Mouse (Mus musculus): ENCODE results near the gene Rnf43.

Gene Rnf43

DNA sequence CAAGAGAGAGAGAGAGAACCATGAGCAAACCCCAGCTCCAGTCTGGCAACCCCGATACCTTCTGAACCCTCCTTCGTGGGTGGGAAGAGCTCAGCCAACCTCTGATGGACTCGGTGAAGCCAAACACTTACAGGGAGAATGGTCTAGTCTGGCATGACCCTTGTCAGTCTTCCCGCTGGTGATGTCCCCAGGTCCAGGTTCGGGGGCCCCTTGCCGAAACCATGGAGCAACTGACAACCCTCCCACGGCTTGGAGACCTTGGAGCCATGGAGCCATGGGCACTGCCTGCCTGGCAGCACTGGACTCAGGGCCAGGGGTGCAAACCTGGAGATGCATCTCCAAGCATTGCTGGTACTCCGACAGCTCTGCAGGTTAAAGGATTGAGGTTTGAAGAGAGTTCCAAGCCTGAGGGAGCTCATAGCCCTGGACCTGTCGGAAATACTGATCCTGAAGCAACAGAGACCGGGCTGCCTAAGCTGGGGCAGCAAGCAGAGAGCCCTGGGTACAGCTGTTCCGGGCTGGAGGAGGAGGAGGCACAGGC lies 98.7 kb downstream of the Rnf43 start:
- DNase-seq (ENCODE audit: low spot score), result no peak

DNA sequence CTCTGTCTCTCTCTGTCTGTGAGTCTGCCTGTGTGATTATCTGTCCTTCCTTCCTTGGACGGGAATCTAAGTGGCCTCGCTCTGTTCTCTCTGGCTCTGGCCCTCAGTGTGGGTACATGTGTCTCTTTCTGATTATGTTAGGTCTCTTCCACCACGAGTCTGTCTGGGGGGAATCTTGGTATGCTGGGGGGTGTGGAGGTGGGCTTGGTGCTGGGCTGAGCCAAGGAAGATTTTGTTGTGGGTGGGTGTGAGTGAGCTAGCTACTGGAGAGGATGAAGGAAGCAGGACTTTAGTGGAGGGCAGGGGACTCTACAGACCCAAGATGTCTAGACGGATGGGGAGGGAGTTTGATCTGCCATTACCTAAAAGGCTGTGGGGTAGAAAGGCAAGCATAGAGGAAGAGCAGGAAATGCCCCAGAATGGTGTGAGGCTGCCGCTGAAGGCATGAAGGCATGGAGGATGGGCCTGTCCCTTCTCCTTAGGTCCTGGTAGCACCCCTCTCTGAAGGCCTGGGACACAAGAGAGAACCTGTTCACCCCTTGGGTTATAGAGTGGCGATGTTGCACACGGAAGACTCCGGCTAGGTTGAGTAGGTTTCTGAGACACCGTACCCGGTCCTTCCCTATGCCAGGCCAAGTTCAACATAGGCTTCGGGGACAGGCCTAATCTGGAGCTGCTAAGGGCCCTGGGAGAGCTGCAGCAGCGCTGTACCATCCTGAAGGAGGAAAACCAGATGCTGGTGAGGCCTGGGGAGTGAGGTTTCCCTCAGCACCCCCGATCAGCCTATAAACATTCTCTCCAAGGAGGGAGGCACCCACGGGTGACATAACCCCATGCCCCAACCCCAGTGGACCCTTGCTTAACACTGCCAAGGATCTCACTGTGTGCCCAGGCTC lies 99.5 kb downstream of the Rnf43 start:
- no peak for DNase-seq (ENCODE audit: low spot score)

DNA sequence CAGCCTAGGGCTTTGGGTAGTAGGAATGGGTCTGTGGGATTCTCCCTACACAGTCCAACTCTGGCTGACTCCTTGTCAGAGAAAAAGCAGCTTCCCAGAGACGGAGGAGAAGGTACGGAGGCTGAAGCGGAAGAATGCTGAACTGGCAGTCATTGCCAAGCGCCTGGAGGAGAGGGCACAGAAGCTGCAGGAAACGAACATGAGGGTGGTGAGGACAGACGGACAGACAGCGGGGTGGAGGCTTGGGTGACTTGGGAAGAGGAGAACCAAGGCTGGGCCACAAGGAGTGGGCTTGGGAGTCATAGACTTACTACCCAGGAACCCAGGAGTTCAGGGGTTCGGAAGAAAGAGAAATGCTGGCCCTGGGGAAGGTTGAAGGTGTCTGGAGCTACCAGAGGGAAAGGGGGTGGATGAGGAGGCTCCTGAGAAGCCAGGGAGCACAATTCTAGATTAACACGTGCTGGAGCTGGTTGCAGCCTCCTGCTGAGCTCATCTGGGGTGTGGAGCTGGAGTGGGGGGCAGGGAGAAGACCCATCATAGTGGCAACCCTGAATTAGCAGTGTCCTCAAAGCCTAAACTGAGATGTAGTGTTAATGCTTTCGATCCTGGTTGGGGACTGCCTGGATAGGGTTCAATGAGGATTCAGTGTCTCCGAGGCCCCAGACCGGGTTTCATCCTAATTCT lies 100.3 kb downstream of the Rnf43 start:
- no peak for DNase-seq (ENCODE audit: low spot score)

DNA sequence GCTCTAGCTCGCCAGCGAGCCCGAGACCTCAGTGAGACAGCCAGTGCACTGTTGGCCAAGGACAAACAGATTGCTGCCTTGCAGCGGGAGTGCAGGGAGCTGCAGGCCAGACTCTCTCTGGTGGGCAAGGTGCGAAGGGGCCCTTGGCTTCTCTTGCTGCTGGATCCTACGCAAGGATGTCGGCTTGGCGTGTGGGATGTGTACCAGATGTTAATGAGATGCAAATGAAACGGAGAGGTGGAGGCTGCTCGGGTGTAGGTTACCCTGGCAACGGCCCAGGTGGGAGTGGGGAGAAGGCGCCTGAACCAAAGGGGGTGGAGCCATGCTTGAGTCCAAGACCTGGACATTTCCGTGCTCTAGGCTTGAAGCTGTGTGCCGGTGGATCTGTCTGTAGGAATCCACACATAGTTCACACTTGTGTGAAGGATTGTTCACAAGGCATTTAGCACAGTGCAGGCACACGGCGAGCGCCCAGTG lies 101.0 kb downstream of the Rnf43 start:
- DNase-seq (ENCODE audit: low spot score), result no peak

DNA sequence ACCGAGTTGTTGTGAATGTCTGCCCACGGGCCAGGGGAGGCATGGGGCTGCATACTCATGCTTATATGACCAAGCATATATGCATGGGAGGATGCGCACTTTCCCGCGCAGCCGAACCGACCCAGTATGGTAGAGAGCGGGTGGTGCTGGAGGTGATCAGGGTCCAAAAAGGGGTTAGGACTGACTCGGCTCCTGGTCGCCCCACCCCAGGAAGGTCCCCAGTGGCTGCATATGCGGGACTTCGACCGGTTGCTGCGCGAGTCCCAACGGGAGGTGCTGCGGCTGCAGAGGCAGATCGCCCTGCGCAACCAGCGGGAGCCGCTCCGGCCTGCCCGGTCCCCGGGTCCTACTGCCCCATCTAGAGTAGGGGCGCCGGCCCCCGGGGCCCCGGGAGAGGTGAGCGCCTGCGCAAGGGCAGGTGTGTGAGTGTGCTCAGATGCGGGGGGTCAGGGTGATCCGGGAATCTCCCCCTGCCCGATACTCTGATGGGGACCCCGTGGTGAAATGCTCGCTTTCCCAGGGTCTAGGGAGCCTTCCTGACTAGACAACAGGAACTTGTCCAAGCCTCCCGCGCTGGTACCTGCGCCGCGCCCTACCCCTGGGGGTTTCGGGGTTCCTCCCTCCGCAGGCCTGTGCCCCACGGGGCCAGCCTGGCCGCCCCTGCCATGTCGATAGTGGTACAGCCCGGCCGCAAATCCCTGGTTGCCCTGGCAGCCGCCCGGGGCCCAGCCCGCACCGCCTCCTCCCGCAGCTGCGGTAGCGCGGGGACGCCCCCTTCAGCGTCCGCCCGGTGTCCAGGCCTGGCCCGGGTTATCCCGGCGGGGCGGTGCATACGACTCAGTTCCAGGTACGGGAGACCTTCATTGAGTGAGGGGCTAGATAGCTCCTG lies 101.7 kb downstream of the Rnf43 start:
- DNase-seq (ENCODE audit: low spot score), result no peak

DNA sequence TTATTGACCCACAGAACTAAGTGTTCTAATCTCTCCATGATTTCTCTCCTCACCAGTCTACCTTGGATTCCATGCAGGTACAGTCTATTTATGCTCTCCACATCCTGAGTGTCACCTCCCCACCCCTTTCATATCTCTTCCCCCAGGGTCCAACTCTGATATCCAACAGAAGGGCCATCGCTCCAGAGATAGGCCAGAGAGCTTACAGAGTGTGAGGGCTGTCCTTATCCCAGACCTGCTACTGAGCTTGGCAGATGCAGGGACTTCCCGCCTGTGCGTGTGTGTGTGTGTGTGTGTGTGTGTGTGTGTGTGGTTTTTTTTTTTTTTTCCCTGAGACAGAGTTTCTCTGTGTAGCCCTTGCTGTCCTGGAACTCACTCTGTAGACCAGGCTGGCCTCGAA lies 106.2 kb downstream of the Rnf43 start:
- DNase-seq (ENCODE audit: low spot score), result no peak

DNA sequence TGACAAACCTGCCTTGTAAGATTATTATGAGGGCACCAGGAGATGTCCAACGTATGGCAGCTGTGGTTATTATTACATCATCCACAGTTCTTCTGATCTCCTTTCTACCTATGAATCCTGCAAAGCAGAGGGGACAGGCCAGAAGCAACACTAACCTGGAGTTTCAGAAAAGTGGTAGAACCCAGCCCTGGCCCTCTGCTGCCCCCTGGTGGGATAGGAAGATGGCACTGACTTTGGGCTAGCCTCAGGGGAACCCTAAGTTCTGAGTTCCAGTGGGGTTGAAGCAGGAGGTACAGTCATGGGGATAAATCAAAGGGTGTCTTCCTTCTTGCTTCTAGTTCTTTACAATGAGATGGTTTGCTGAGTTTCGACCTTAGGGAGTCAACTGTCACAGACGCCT lies 108.5 kb downstream of the Rnf43 start:
- peak; percentile 78 for DNase-seq (ENCODE audit: low spot score)

DNA sequence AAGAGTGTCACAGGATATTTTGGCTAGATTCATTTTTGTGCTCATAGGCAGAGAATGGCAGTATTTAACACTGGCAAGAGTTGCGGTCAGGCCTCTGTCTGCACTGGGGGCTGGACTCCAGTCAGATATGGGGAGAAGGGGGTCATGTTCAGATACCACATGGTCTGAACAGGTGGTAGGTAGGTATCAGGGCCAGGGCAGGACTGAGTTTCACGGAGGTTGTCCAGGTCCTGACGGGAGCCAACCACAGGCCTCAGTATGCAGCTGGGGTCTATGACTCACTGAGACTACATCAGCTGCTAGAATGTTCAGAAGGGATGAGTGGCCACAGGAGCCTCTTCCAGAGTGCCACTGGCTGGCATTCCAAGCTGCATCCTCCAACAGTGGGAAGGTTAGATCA lies 109.8 kb downstream of the Rnf43 start:
- DNase-seq (ENCODE audit: low spot score), result no peak

DNA sequence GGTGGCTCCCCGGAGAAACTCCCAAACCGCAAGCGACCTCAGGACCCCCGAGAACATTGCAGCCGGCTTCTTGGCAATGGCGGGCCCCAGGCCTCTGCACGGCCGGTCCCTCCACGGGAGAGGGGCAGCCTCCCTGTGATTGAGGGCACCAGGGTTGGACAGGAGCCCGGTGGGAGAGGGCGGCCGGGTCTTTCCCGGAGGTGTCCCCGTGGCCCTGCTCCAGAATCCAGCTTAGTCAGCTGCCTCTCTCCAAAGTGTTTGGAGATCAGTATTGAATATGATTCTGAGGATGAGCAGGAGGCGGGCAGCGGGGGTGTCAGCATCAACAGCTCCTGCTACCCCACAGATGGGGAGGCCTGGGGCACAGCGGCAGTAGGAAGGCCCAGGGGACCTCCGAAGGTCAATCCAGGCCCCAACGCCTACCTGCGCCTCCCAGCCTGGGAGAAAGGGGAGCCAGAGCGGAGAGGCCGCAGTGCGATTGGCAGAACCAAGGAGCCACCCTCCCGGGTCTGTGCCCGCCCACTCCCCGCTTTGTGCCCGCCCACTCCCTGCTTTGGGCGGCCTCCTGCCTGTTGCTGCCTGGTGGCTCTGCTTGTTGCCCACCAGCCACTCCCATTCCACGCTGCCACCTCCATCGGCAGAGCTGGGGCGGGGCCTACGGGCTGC lies 115.7 kb downstream of the Rnf43 start:
- DNase-seq (ENCODE audit: low spot score), result no peak

DNA sequence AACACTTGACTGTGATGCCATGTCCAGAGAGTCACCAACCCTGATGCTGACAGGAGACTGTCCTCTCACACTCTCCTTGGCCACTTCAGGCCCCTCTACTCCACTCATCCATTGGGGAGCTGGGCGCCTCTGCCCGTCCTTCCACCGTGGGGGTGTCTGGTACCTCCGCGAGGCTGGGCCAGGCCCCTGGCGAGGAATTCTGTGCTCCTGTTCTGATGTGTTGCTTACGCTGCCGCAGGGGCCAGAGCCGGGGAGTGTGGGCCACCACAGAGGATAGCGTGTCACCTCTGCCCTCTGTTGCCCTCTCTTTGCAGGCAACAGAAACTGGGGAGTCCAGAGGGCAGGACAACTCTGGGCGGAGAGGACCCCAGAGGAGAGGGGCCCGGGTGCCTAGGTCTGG lies 116.4 kb downstream of the Rnf43 start:
- no peak for DNase-seq (ENCODE audit: low spot score)

DNA sequence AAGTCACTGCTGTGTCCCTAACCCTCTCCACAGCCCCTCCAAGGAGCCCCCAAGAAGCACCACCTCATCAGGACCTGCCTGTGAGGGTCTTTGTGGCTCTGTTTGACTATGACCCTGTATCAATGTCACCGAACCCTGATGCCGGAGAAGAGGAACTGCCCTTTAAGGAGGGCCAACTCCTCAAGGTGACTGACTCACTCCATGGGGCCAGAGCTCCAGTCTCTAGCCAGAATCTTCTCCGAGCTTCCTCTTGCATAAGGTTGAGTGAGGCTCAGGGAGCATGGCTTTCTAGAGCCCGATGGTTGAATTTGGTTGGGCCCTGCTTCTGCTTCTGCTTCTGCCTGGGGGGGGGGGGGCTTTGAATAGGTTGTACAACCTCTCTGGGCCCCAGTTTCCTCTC lies 116.9 kb downstream of the Rnf43 start:
- no peak for DNase-seq (ENCODE audit: low spot score)

DNA sequence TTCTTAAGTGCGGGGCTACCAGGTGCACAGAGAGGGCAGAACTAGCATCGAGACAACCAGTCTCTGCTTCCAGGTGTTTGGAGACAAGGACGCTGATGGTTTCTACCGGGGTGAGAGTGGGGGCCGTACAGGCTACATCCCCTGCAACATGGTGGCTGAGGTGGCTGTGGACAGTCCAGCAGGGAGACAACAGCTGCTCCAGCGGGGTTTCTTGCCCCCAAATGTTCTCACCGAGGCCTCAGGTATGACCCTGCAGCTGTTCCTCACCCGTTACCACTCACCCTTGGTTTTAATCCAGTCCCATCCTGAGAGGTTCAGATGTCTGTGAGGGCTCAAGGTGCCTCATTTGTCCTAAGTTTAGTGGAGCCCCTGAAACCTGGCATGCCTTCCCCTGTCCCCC lies 117.6 kb downstream of the Rnf43 start:
- DNase-seq (ENCODE audit: low spot score), result no peak
